ENCODE assay signal across 8 mouse cellular contexts in the genomic region with DNA sequence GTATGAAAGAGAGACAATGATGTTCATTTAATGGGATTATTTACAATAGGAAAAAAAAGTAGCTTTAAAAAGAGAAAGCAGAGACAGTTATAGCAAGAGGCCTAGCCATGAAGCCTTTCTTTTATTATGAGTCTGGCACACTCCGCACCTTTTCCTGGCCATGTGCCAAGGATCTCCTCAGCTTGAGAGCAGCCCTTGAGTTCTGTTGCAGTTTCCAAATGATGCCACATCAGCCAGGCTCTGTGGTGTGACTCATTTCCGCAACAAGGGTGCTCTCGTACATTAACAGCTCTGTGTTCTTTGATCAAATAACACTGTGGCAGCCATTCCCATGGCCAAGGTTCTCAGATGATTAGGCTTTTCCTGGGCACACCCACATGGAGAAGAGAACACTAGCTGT.
DNase-seq lines count a peak whose midpoint lies in the region; ATAC-seq lines count a peak whose summit lies in the region.

No protein-coding gene starts in this region.

- no peak for ATAC-seq in CD4-positive, CD25-positive, alpha-beta regulatory T cell, adult 4 months

- DNase-seq in gastrocnemius, adult 18-20 months (ENCODE audit: low spot score), result peak; percentile 3
- DNase-seq in gastrocnemius, adult 8-10 months (ENCODE audit: low spot score in 2 of 2), result no peak
- peak; percentile 18 for DNase-seq in retina, postnatal 1 day
- no peak for DNase-seq in retina, embryonic 14.5 days (ENCODE audit: low spot score)
- DNase-seq in heart, postnatal 4 days, result peak; percentile 51
- DNase-seq in right cerebral cortex, postnatal 25 days, result peak; percentile 5
- no peak for DNase-seq in spleen, postnatal 14 days (ENCODE audit: low spot score in 2 of 2)

Comparison
In these comparisons a context has a peak if more than half of its experiments do, and no peak if none do; other contexts are left out.
1. DNase-seq: peak in gastrocnemius, adult 18-20 months (single experiment), retina, postnatal 1 day (single experiment), heart, postnatal 4 days (single experiment) and right cerebral cortex, postnatal 25 days (single experiment); none in gastrocnemius, adult 8-10 months (0 of 2), retina, embryonic 14.5 days (single experiment) and spleen, postnatal 14 days (0 of 2).